Mouse (Mus musculus) midbrain, postnatal 0 days (tissue): ENCODE measurements at regions not wholly inside any gene's neighbourhood (a gene's known extent, or its start where the extent isn't known, plus 50 kb on each side); places are given as distances from the start of the nearest gene placed in this dataset.

Experiments used
- ATAC-seq: fragments of 200-750 bp; cut with Nextera tagmentation; 2 replicates; pipeline ENCODE4 v1.8.0; 2017; ENCODE audit warnings: moderate number of reproducible peaks, mild to moderate bottlenecking, moderate TSS enrichment, moderate library complexity; ENCODE audit not compliant: low FRiP score
- DNase-seq: peaks from one replicate; pipeline ENCODE4 v3.0.0-alpha.2; 2015; ENCODE audit warnings: low spot score
- H3K27ac ChIP-seq: fragments of 300-500 bp; sonication (generic); 2 replicates; pipeline ENCODE4 v1.5.1; 2014; ENCODE audit warnings: low read depth, mild to moderate bottlenecking, low read length, mixed read lengths
- H3K27me3 ChIP-seq: fragments of 300-500 bp; sonication (generic); 2 replicates; pipeline ENCODE4 v1.6.1; 2014; ENCODE audit warnings: low read length, control low read depth, mixed read lengths; ENCODE audit not compliant: insufficient read depth
- H3K36me3 ChIP-seq: fragments of 300-500 bp; sonication (generic); 2 replicates; pipeline ENCODE4 v1.6.1; 2014; ENCODE audit warnings: low read length, control low read depth, mixed read lengths; ENCODE audit not compliant: insufficient read depth
- H3K4me1 ChIP-seq: fragments of 300-500 bp; sonication (generic); 2 replicates; pipeline ENCODE4 v1.6.1; 2014; ENCODE audit warnings: mild to moderate bottlenecking, control low read depth, antibody characterized with exemption, low read length, mixed read lengths; ENCODE audit not compliant: insufficient read depth
- H3K4me2 ChIP-seq: fragments of 300-500 bp; sonication (generic); 2 replicates; pipeline ENCODE4 v1.6.1; 2014; ENCODE audit warnings: low read depth, mild to moderate bottlenecking, low read length, mixed read lengths; ENCODE audit not compliant: poor library complexity, severe bottlenecking
- H3K4me3 ChIP-seq: fragments of 300-500 bp; sonication (generic); 2 replicates; pipeline ENCODE4 v1.5.1; 2014; ENCODE audit warnings: low read depth, mild to moderate bottlenecking, low read length, moderate library complexity
- H3K9ac ChIP-seq: fragments of 300-500 bp; sonication (generic); replicated peaks from 2 replicates; pipeline ENCODE4 v1.6.1; 2014; ENCODE audit warnings: mild to moderate bottlenecking, low read length, moderate library complexity, mixed read lengths; ENCODE audit not compliant: poor library complexity, severe bottlenecking
- H3K9me3 ChIP-seq: fragments of 300-500 bp; sonication (generic); 2 replicates; pipeline ENCODE4 v1.6.1; 2016; ENCODE audit warnings: low read length, control low read depth
- CTCF ChIP-seq: IDR thresholded peaks from 2 replicates; pipeline ENCODE4 v1.5.1; 2016; ENCODE audit warnings: antibody characterized with exemption, mild to moderate bottlenecking
- WGBS: fragments of 180-500 bp; shearing (Covaris S2); extraction: QIAGEN DNeasy Blood & Tissue Kit; methylation state at CpG from one replicate; pipeline ENCODE4 v1.1.7; 2014; 5-methylcytosine and 5-hydroxymethylcytosine counted together

GRCm38 (mm10) chr12:69446468-69447321 lies 74.4 kb upstream of the Gm9887 start:
- Histone ChIP-seq H3K36me3 (no peaks in the 10 kb centered on the region), H3K27me3 (no peaks in the 10 kb centered on the region), H3K9me3 (no peaks in the 10 kb centered on the region), H3K4me2 (peak overlapping the region; percentile 44), H3K9ac (0 out of 2 replicates have a peak overlapping the region, but pooled peaks have one; percentile 3), H3K27ac (peak overlapping the region; percentile 48), H3K4me3 (peak overlapping the region; percentile 12; the same call in 1 of the 2 replicates), H3K4me1 (peaks cover 6% of the 10 kb centered on the region; the same call in 1 of the 2 replicates)
- ATAC-seq: peak; percentile 65
- no peak for TF ChIP-seq CTCF
- peak; percentile 72 for DNase-seq
- WGBS: 16% methylated on average over 17 of the region's 17 CpGs

- peak; percentile 13; the same call in 1 of the 2 replicates for ATAC-seq
- 0 out of 2 replicates have a peak overlapping the region, but pooled peaks have one; percentile 3 for H3K9ac ChIP-seq
- 9% methylated on average over 10 of the region's 10 CpGs for WGBS
- H3K4me1 ChIP-seq: peaks cover 6% of the 10 kb centered on the region; the same call in 1 of the 2 replicates
- H3K9me3 ChIP-seq: no peaks in the 10 kb centered on the region
- no peak for TF ChIP-seq CTCF
- peak overlapping the region; percentile 48 for H3K27ac ChIP-seq
- DNase-seq: peak; percentile 50
- H3K36me3 ChIP-seq: no peaks in the 10 kb centered on the region
- H3K4me3 ChIP-seq: peak overlapping the region; percentile 12; the same call in 1 of the 2 replicates
- H3K4me2 ChIP-seq: peak overlapping the region; percentile 44
- H3K27me3 ChIP-seq: no peaks in the 10 kb centered on the region
These were observed 73.8 kb upstream of the Gm9887 start for GRCm38 (mm10) chr12:69446085-69446467.

GRCm38 (mm10) chr12:69442321-69442720 lies 70.1 kb upstream of the Gm9887 start:
- Histone ChIP-seq H3K9me3 (no peaks in the 10 kb centered on the region), H3K9ac (no peak overlapping the region), H3K4me2 (no peak overlapping the region), H3K27me3 (no peaks in the 10 kb centered on the region), H3K4me3 (no peak overlapping the region), H3K4me1 (peaks cover 6% of the 10 kb centered on the region; the same call in 1 of the 2 replicates), H3K36me3 (no peaks in the 10 kb centered on the region), H3K27ac (no peak overlapping the region)
- DNase-seq (no peak), ATAC-seq (no peak)
- WGBS: 36% methylated on average over 6 of the region's 6 CpGs
- TF ChIP-seq CTCF: no peak

GRCm38 (mm10) chr12:69441764-69442163 lies 69.5 kb upstream of the Gm9887 start:
- Histone ChIP-seq H3K4me2 (no peak overlapping the region), H3K9ac (no peak overlapping the region), H3K36me3 (no peaks in the 10 kb centered on the region), H3K27me3 (no peaks in the 10 kb centered on the region), H3K4me3 (no peak overlapping the region), H3K27ac (no peak overlapping the region), H3K4me1 (peaks cover 6% of the 10 kb centered on the region; the same call in 1 of the 2 replicates), H3K9me3 (no peaks in the 10 kb centered on the region)
- TF ChIP-seq CTCF: no peak
- ATAC-seq (no peak), DNase-seq (no peak)
- WGBS: 86% methylated on average over 4 of the region's 4 CpGs

GRCm38 (mm10) chr12:69438271-69438670 lies 66.0 kb upstream of the Gm9887 start:
- no peak overlapping the region for H3K4me2 ChIP-seq
- no peak for TF ChIP-seq CTCF
- WGBS: 80% methylated on average over 5 of the region's 5 CpGs
- no peak overlapping the region for H3K27ac ChIP-seq
- H3K4me3 ChIP-seq: no peak overlapping the region
- ATAC-seq (no peak), DNase-seq (no peak)
- no peaks in the 10 kb centered on the region for H3K36me3 ChIP-seq
- H3K9me3 ChIP-seq: no peaks in the 10 kb centered on the region
- H3K27me3 ChIP-seq: no peaks in the 10 kb centered on the region
- no peak overlapping the region for H3K9ac ChIP-seq
- no peaks in the 10 kb centered on the region for H3K4me1 ChIP-seq

- no peak for ATAC-seq
- no peaks in the 10 kb centered on the region for H3K36me3 ChIP-seq
- 26% methylated on average over 10 of the region's 10 CpGs for WGBS
- no peak for DNase-seq
- H3K4me1 ChIP-seq: no peaks in the 10 kb centered on the region
- no peak for TF ChIP-seq CTCF
- H3K27ac ChIP-seq: no peak overlapping the region
- no peak overlapping the region for H3K4me2 ChIP-seq
- no peaks in the 10 kb centered on the region for H3K27me3 ChIP-seq
- H3K9me3 ChIP-seq: no peaks in the 10 kb centered on the region
- no peak overlapping the region for H3K4me3 ChIP-seq
- no peak overlapping the region for H3K9ac ChIP-seq
These were observed 64.7 kb upstream of the Gm9887 start for GRCm38 (mm10) chr12:69436839-69437501.
